Mouse (Mus musculus): ENCODE results near the gene Meltf. TPM values are rescaled to one million over a fixed set of nuclear protein-coding genes. Genes with fewer than 3 reads are reported as not detected.
A peak's percentile ranks its signal among the peaks of the same experiment; 100 is the strongest.
"Not testable (repeated sequence)": the region's sequence is repeated elsewhere in the genome, so short reads cannot be mapped to it uniquely, and the experiment has no call there.

The Meltf gene
- polyA plus RNA-seq, 1 experiment: 0.35 TPM

- WGBS: 49% methylated on average over 17 of the region's 17 CpGs
Observed at GRCm38 (mm10) chr16:31931330-31931729, 52.7 kb downstream of the Meltf start.

GRCm38 (mm10) chr16:31932255-31932654, 53.6 kb downstream of the Meltf start:
- no peak for DNase-seq (ENCODE audit: low read depth, low spot score)
- 66% methylated on average over 5 of the region's 5 CpGs for WGBS

More at GRCm38 (mm10) chr16:31931330-31931729, 52.7 kb downstream of the Meltf start:
- DNase-seq (ENCODE audit: low read depth, low spot score): no peak

GRCm38 (mm10) chr16:31932840-31933697, 54.5 kb downstream of the Meltf start:
- DNase-seq (ENCODE audit: low read depth, low spot score): no peak
- WGBS: under 1% methylated on average over 50 of the region's 50 CpGs

- WGBS: 9% methylated on average over 42 of the region's 42 CpGs
Observed at GRCm38 (mm10) chr16:31933751-31934549, 55.3 kb downstream of the Meltf start, which contains the start of gene Pigz. Pigz (plus strand) TSS chr16:31933851.

GRCm38 (mm10) chr16:31934550-31935010, 56.0 kb downstream of the Meltf start:
- DNase-seq (ENCODE audit: low read depth, low spot score): no peak

More at GRCm38 (mm10) chr16:31933751-31934549, 55.3 kb downstream of the Meltf start, which contains the start of gene Pigz:
- DNase-seq (ENCODE audit: low read depth, low spot score): no peak

GRCm38 (mm10) chr16:31935091-31935979, 56.7 kb downstream of the Meltf start:
- no peak for DNase-seq (ENCODE audit: low read depth, low spot score)
- WGBS: 12% methylated on average over 36 of the region's 36 CpGs

More at GRCm38 (mm10) chr16:31934550-31935010, 56.0 kb downstream of the Meltf start:
- WGBS: 46% methylated on average over 13 of the region's 13 CpGs

- WGBS: 86% methylated on average over 4 of the region's 4 CpGs
Observed at GRCm38 (mm10) chr16:31936568-31936967, 58.0 kb downstream of the Meltf start.

GRCm38 (mm10) chr16:31938856-31939255, 60.2 kb downstream of the Meltf start:
- 74% methylated on average over 6 of the region's 6 CpGs for WGBS
- DNase-seq (ENCODE audit: low read depth, low spot score): no peak

More at GRCm38 (mm10) chr16:31936568-31936967, 58.0 kb downstream of the Meltf start:
- no peak for DNase-seq (ENCODE audit: low read depth, low spot score)

GRCm38 (mm10) chr16:31940586-31940985, 62.0 kb downstream of the Meltf start:
- DNase-seq (ENCODE audit: low read depth, low spot score): no peak
- WGBS: 57% methylated on average over 2 of the region's 2 CpGs

- no peak for DNase-seq (ENCODE audit: low read depth, low spot score)
- WGBS: 3% methylated on average over 10 of the region's 10 CpGs
Observed at GRCm38 (mm10) chr16:31943980-31944379, 65.4 kb downstream of the Meltf start.

GRCm38 (mm10) chr16:31944698-31945255, 66.2 kb downstream of the Meltf start:
- DNase-seq (ENCODE audit: low read depth, low spot score): no peak
- WGBS: 86% methylated on average over 12 of the region's 12 CpGs

- WGBS: 84% methylated on average over 6 of the region's 6 CpGs
- no peak for DNase-seq (ENCODE audit: low read depth, low spot score)
Observed at GRCm38 (mm10) chr16:31945372-31945771, 66.8 kb downstream of the Meltf start.

- WGBS: 80% methylated on average over 6 of the region's 6 CpGs
- not testable (repeated sequence) for DNase-seq (ENCODE audit: low read depth, low spot score)
Observed at GRCm38 (mm10) chr16:31945986-31946385, 67.4 kb downstream of the Meltf start.

GRCm38 (mm10) chr16:31947333-31947732, 68.7 kb downstream of the Meltf start:
- WGBS: 8% methylated on average over 8 of the region's 8 CpGs

GRCm38 (mm10) chr16:31947901-31948316, 69.3 kb downstream of the Meltf start:
- DNase-seq (ENCODE audit: low read depth, low spot score): no peak
- WGBS: under 1% methylated on average over 38 of the region's 38 CpGs

More at GRCm38 (mm10) chr16:31947333-31947732, 68.7 kb downstream of the Meltf start:
- no peak for DNase-seq (ENCODE audit: low read depth, low spot score)

- peak; percentile 62 for DNase-seq (ENCODE audit: low read depth, low spot score)
- under 1% methylated on average over 55 of the region's 55 CpGs for WGBS
Observed at GRCm38 (mm10) chr16:31948345-31948774, 69.8 kb downstream of the Meltf start, which contains the start of the genes 0610012G03Rik and Ncbp2. 0610012G03Rik (minus strand) TSS chr16:31948494. Ncbp2 (plus strand) TSS chr16:31948513.

Data from large intestine, adult 2 months (tissue).